Mouse (Mus musculus): Measurements from ENCODE around the gene Xirp1.
A peak's percentile ranks its signal among the peaks of the same experiment; 100 is the strongest.

Xirp1 gene

GRCm38 (mm10) chr9:119984536-119985011 is 38.8 kb downstream of the Xirp1 start, which contains the start of gene Csrnp1:
Gene Csrnp1, minus strand, starts transcription at chr9:119984658.
- no peak for DNase-seq

- peak; percentile 81 for DNase-seq
Observed at GRCm38 (mm10) chr9:119983585-119984535, 39.5 kb downstream of the Xirp1 start.

GRCm38 (mm10) chr9:119982956-119983551 is 40.3 kb downstream of the Xirp1 start:
- peak; percentile 44 for DNase-seq

- DNase-seq, result peak; percentile 54
Observed at GRCm38 (mm10) chr9:119982241-119982811, 41.1 kb downstream of the Xirp1 start.

GRCm38 (mm10) chr9:119981183-119982179 is 41.9 kb downstream of the Xirp1 start:
- no peak for DNase-seq

- no peak for DNase-seq
Observed at GRCm38 (mm10) chr9:119980770-119981182, 42.6 kb downstream of the Xirp1 start.

GRCm38 (mm10) chr9:119979749-119980148 is 43.6 kb downstream of the Xirp1 start:
- DNase-seq, result no peak

- DNase-seq, result no peak
Observed at GRCm38 (mm10) chr9:119978811-119979441, 44.5 kb downstream of the Xirp1 start.

- no peak for DNase-seq
Observed at GRCm38 (mm10) chr9:119978151-119978810, 45.1 kb downstream of the Xirp1 start.

GRCm38 (mm10) chr9:119977557-119978060 is 45.8 kb downstream of the Xirp1 start:
- no peak for DNase-seq

- no peak for DNase-seq
Observed at GRCm38 (mm10) chr9:119976704-119977556, 46.5 kb downstream of the Xirp1 start.

GRCm38 (mm10) chr9:119975286-119975685 is 48.1 kb downstream of the Xirp1 start:
- no peak for DNase-seq

- DNase-seq, result no peak
Observed at GRCm38 (mm10) chr9:119974609-119975008, 48.8 kb downstream of the Xirp1 start.

GRCm38 (mm10) chr9:119973869-119974520 is 49.4 kb downstream of the Xirp1 start:
- no peak for DNase-seq

GRCm38 (mm10) chr9:119973281-119973680 is 50.1 kb downstream of the Xirp1 start:
- no peak for DNase-seq

GRCm38 (mm10) chr9:119972582-119972981 is 50.8 kb downstream of the Xirp1 start:
- peak; percentile 63 for DNase-seq

- no peak for DNase-seq
Observed at GRCm38 (mm10) chr9:119972166-119972565, 51.2 kb downstream of the Xirp1 start.

GRCm38 (mm10) chr9:119970763-119971656 is 52.4 kb downstream of the Xirp1 start:
- peak; percentile 78 for DNase-seq

Data from cerebellum, adult 11 months (tissue).